Mouse (Mus musculus): ENCODE measurements around the gene Wnk2.

Gene Wnk2

DNA sequence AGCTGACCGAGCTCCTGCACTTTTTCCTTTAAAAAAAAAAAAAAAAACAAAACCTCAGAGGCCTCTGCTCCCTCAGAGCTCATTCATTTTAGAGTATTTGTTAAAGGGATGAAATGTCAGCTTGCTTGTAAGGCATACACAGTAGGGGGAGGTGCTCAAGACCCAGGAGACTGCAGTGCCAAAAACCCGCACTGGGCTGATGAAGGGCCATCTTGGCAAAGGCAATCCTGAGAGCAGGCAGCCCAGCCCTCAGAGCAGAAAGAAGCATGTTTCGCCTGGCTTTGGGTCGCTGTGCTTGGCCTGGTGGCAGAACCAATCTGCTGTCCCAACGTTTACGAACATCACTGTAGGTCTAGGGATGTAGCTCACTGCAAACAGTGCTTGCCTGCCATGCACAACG, 44.6 kb downstream of the Wnk2 start:
- ATAC-seq (ENCODE audit: insufficient number of reproducible peaks, low FRiP score, low TSS enrichment) = 0 out of 2 replicates have a peak, but pooled peaks have one; percentile 22

DNA sequence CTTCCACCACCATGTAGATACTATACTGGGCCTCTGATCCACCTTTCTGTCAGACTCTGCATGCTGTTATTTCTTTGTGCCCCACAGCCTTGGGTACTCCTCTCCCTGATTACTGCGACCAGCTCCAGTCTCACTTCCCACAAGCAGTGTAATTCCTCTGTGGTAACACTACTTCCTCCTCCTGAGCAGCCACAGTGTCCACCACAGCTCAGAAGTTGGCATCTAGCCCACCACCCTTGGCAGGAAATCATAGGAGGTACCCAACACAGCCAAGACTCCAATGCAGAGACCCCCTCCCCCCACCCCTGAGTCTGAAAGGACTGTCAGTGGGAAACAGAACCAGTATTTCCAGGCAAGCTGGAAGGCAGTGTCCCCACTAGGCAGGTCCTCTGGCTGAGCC, 47.4 kb downstream of the Wnk2 start:
- no peak for ATAC-seq (ENCODE audit: insufficient number of reproducible peaks, low FRiP score, low TSS enrichment)

- no peak for ATAC-seq (ENCODE audit: insufficient number of reproducible peaks, low FRiP score, low TSS enrichment)
Observed at GRCm38 (mm10) chr13:49096826-49097225, 51.0 kb downstream of the Wnk2 start.

DNA sequence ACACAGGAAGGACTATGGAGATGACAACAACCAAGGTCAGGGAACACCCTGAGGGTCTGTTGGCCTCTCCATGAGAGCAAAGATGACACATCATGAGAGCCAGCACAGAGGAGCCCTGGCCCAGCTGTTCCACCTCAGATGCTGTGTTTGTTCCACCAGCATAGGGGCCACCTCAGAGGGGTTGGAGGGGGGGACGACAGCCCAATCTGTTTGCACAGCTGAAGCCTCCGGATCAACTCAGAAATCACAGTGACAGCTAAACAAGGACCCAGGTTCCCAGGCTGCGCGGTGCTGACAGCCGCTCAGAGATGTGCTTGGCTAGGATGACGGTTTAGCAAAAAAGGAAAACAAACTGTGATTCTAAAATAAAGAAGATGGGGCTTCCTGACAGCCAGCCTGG, 53.1 kb downstream of the Wnk2 start:
- no peak for ATAC-seq (ENCODE audit: insufficient number of reproducible peaks, low FRiP score, low TSS enrichment)

DNA sequence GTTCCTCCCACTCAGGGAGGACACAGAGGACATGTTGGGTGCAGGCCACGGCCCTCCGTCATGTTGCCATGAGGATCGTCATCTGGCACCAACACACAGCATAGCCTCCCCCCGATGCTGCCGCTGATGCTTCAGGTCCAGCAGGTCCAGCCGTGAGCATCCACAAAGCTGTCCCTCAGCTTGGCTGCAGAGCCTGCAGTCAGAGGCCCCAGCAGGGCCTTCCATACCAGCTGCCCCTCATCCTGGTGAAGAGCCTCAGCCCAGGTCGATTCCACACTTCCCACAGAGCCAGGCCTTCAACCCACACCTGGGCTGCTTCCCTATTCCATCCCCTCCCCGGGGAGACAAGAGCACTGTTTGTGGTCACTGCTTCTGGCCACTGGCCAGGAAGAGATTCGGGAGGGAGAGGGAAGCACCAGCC, 54.3 kb downstream of the Wnk2 start:
- peak; percentile 75 for ATAC-seq (ENCODE audit: insufficient number of reproducible peaks, low FRiP score, low TSS enrichment)

DNA sequence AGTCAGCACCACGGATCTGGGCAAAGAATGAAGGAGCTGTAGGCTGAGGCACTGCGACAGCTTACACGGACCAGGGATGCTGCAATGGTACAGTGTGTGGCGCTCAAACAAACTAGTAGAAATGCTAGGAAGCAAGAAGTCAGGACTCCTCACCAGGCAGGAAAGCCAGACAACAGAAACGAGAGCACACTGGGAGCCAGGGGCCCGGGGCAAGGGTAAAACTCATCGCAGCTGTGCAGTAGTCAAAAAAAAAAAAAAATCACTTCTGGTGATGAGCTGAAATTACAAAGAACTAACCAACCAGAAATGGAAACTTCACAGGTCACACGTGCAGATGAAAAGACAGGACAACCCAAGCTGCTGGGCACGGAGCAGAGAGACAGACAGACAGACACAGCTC, 55.2 kb downstream of the Wnk2 start:
- ATAC-seq (ENCODE audit: insufficient number of reproducible peaks, low FRiP score, low TSS enrichment) = no peak

DNA sequence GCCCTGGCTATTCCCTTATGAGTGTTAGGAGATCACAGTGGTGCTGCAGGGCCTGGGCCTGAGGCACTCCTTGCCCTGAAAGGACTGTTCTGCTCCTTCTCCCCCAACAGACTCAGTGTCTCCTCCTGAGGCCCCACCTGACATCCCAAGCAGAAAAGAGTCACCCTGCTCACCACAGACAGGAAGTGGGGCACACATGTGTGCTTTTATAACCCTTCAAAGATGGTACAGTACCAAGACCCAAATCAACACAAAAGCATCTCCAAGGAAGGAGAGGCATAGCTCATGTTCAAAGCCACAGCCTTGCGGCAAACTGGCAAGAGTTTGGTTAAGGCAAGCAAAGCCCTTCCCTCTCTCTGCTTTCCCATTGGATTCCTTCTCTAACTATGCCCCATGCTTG, 57.6 kb downstream of the Wnk2 start:
- ATAC-seq (ENCODE audit: insufficient number of reproducible peaks, low FRiP score, low TSS enrichment) = no peak

GRCm38 (mm10) chr13:49088874-49089273, 58.9 kb downstream of the Wnk2 start:
- no peak for ATAC-seq (ENCODE audit: insufficient number of reproducible peaks, low FRiP score, low TSS enrichment)

GRCm38 (mm10) chr13:49087420-49087819, 60.4 kb downstream of the Wnk2 start:
- no peak for ATAC-seq (ENCODE audit: insufficient number of reproducible peaks, low FRiP score, low TSS enrichment)

DNA sequence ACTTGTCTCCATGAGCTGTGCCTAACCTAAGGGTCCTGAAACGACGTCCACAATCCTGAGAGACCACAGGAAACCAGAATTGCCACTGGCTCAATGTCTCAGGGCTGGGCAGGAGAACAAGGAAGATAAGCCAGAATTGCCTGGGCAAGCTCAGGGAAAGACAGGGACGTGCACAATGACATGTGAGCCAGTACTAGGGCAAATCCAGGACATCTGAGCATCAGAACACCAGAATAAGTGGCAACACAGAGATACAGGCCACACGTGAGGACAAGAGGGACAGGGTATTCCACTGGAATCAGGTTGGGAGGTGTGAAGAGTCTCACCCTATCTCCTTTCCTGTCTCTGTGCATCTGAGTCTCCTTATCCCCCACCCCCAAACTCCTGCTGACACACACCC, 61.4 kb downstream of the Wnk2 start:
- no peak for ATAC-seq (ENCODE audit: insufficient number of reproducible peaks, low FRiP score, low TSS enrichment)

DNA sequence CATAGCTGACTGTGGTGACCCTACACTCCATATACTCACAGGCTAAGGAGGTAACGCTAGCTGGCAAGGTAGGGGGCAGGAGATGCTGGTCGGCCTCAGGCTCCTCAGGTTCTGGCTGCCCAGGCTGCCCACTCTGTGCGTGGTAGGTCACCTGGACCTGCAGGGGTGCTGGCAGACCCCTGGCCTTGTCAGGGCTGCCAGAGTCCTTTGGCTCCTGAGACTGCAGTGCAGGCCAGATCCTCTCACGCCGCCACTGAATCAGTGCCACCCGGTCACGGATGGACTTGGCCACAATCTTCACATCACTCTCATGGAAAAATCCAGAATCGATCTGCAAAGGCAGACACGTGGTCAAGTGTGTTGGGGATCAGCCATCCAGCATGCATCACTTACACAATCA, 62.6 kb downstream of the Wnk2 start:
- peak; percentile 38; the same call in 1 of the 2 replicates for ATAC-seq (ENCODE audit: insufficient number of reproducible peaks, low FRiP score, low TSS enrichment)

- ATAC-seq (ENCODE audit: insufficient number of reproducible peaks, low FRiP score, low TSS enrichment) = no peak
Observed at GRCm38 (mm10) chr13:49084781-49085180, 63.0 kb downstream of the Wnk2 start.

DNA sequence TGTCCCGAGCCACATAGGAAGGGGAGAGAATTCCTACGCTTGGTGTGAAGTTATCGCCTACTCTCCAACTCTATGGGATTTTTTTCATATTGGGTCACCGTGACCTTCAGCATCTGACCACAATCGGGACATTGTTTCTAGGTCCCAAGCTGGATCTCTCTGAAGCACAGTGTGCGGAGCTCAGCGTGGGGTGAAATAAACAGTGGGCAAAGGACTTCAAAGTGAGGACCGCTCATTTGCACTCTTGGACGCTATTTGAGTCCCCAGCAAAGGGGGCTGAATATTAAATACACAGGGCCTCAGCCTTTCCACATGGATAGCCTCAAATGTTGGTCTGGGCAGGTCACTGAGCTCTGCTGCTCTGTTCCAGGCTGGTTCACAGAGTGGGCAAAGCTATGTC, 63.9 kb downstream of the Wnk2 start:
- ATAC-seq (ENCODE audit: insufficient number of reproducible peaks, low FRiP score, low TSS enrichment) = no peak

- ATAC-seq (ENCODE audit: insufficient number of reproducible peaks, low FRiP score, low TSS enrichment) = no peak
Observed at GRCm38 (mm10) chr13:49082151-49082879, 65.5 kb downstream of the Wnk2 start.

DNA sequence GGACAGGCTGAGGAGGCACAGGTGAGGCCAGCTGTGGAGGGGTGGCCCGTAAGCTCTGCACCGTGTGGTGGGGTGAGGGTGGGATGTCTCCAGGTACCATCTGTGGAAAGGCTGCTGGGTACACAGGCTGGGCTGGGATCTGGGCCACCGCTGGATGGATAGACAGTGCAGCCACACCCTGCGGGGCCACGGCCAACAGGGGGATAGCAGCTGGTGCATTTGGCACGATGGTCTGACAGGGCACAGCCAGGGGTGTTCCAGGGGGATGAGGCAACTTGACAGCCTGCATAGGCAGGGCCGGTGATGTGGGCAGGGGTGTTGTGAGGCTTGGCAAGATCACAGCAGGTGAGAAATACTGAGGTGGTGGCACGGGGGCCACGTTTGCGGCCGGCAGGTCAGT, 71.6 kb downstream of the Wnk2 start:
- ATAC-seq (ENCODE audit: insufficient number of reproducible peaks, low FRiP score, low TSS enrichment) = no peak

- no peak for ATAC-seq (ENCODE audit: insufficient number of reproducible peaks, low FRiP score, low TSS enrichment)
Observed at GRCm38 (mm10) chr13:49075377-49075776, 72.4 kb downstream of the Wnk2 start.

DNA sequence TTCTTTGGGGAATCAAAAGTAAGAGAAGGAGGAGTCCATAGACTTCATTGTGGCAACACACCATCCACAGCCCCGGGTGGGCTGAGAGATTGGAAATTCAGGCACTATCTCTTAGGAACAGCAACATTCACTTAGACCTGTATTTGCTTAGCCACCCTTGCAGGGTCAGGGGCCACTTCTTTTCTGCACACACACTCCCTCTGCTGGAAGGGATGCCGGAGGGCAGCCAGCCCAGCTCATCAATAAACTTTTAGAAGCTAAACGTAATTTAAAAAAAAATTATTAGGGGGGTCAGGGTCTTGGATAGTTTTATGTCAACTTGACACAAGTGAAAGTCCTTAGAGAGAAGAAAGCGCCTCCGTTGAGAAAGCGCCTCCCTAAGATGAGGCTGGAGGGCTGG, 74.5 kb downstream of the Wnk2 start:
- no peak for ATAC-seq (ENCODE audit: insufficient number of reproducible peaks, low FRiP score, low TSS enrichment)

DNA sequence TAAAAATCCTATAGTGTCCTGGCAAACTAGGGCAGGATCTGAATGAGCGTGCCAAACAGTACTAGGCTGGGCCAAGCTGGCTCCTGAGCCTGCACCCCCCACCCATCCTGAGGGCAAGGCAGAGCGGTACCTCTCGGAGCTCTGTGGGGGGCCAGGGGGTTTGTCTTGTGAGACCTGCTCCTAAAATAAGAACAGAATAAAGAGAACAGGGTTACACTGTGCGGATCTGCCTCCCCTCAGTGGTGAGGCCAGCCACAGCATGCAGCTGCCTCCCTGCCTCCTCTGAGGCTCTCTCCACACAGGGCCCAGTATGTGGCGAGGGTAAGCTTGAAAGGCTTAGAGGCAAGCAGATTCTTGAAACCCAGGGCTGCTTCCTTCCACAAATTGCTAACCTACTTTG, 76.0 kb downstream of the Wnk2 start:
- ATAC-seq (ENCODE audit: insufficient number of reproducible peaks, low FRiP score, low TSS enrichment) = no peak

DNA sequence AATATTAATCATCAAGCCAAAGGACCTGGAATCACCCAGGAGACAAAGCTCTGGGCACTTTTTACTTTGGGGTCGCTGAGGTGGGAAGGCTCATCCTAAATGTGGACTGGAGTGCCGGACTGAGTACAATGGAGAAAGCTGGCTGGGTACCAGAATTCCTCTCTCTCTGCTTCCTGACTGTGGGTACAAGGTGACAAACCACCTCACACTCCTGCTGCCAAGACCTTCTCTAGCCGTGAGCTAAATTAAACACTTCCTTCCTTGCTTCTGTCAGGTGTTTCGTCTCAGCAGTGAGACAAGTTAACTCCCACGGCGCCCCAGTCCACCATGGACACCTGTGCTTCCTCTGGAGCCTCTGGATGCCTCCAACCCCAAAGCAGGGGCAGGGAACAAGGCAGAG, 77.8 kb downstream of the Wnk2 start:
- no peak for ATAC-seq (ENCODE audit: insufficient number of reproducible peaks, low FRiP score, low TSS enrichment)

DNA sequence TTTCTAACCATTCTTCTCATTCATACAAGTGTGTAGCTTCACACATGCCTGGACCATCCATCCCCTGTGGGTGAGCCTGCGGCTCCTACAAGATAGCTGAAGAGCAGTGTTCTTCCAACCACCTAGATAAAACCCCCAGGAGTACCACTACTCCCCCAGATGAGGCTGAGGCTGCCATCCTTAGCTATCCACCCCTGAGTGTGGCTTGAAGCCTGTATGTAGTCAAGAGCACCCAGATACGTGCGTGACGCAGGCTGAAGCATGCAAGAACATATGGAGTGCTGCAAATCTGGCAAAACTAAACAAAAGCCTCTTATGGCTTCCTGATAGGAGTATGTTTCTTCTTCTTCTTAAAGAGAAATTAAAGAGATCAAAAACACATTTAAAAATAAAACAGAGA, 78.4 kb downstream of the Wnk2 start:
- ATAC-seq (ENCODE audit: insufficient number of reproducible peaks, low FRiP score, low TSS enrichment) = no peak

- ATAC-seq (ENCODE audit: insufficient number of reproducible peaks, low FRiP score, low TSS enrichment) = no peak
Observed at GRCm38 (mm10) chr13:49064257-49064656, 83.6 kb downstream of the Wnk2 start.

GRCm38 (mm10) chr13:49060456-49060855, 87.4 kb downstream of the Wnk2 start:
- ATAC-seq (ENCODE audit: insufficient number of reproducible peaks, low FRiP score, low TSS enrichment) = no peak

- 0 out of 2 replicates have a peak, but pooled peaks have one; percentile 64 for ATAC-seq (ENCODE audit: insufficient number of reproducible peaks, low FRiP score, low TSS enrichment)
Observed at GRCm38 (mm10) chr13:49058528-49058927, 89.3 kb downstream of the Wnk2 start.
